Mouse (Mus musculus): ENCODE data around the gene Apobec1. TPM values are rescaled to one million over a fixed set of nuclear protein-coding genes. Genes with fewer than 3 reads are reported as not detected.

The Apobec1 gene
- polyA plus RNA-seq (2012; rRNA removed), result 5.1 and 5.6 TPM in 2 replicates

GRCm38 (mm10) chr6:122602242-122602991, at the start of gene Apobec1:
Gene Apobec1 (minus strand): TSS chr6:122602444.

GRCm38 (mm10) chr6:122626110-122626509, 23.9 kb upstream of the Apobec1 start, which contains the start of gene Dppa3:
Gene Dppa3 (plus strand): TSS chr6:122626410.

GRCm38 (mm10) chr6:122609771-122610170, 7.5 kb upstream of the Apobec1 start, which contains the start of gene Gdf3:
Gene Gdf3 (minus strand): TSS chr6:122610087.

GRCm38 (mm10) chr6:122553606-122554005, 48.6 kb downstream of the Apobec1 start, which contains the start of gene Aicda:
Gene Aicda (plus strand): TSS chr6:122553801.

Other genes starting within 250 kb of the Apobec1 start
- gene Rimklb, start 103.7 kb downstream of the Apobec1 start, polyA plus RNA-seq (2012; rRNA removed), result 161 and 214 TPM in 2 replicates
- gene Mfap5, start 96.6 kb downstream of the Apobec1 start, polyA plus RNA-seq (2012; rRNA removed), result 2.2 and 9.8 TPM in 2 replicates
- 0.33 and 0.45 TPM in 2 replicates for gene Aicda, start 48.6 kb downstream of the Apobec1 start, polyA plus RNA-seq (2012; rRNA removed)
- 0.04 TPM in 1 of 2 replicates, not detected in the other for gene Gdf3, start 7.6 kb upstream of the Apobec1 start, polyA plus RNA-seq (2012; rRNA removed)
- gene Dppa3, start 24.0 kb upstream of the Apobec1 start, polyA plus RNA-seq (2012; rRNA removed), result not detected in 2 replicates
- 0.26 and 0.27 TPM in 2 replicates for gene Nanog, start 105.0 kb upstream of the Apobec1 start, polyA plus RNA-seq (2012; rRNA removed)
- 21.9 and 24.5 TPM in 2 replicates for gene Slc2a3, start 199.2 kb upstream of the Apobec1 start, polyA plus RNA-seq (2012; rRNA removed)
- 7.8 and 10.6 TPM in 2 replicates for gene Foxj2, start 217.5 kb upstream of the Apobec1 start, polyA plus RNA-seq (2012; rRNA removed)